Mouse (Mus musculus) gastrocnemius, postnatal 36 days (tissue): ENCODE measurements at regions not wholly inside any gene's neighbourhood (a gene's known extent, or its start where the extent isn't known, plus 50 kb on each side); places are given as distances from the start of the nearest gene placed in this dataset.

Experiments
- DNase-seq, 2 experiments: peaks; one replicate each; pipeline ENCODE4 v3.0.0; 2022
- intact Hi-C: fragments of 180-260 bp; cut with DNase I; formaldehyde crosslinking; loops from one replicate; pipeline ENCODE4 v1.15.1; 2025

GRCm38 (mm10) chr7:88959332-88960124 is 444.5 kb downstream of the Tmem135 start:
- intact Hi-C loops: no loop called here
- DNase-seq: no peak

- intact Hi-C loops: no loop called here
- no peak for DNase-seq
Measured at GRCm38 (mm10) chr7:88954978-88955377, 449.0 kb downstream of the Tmem135 start.

GRCm38 (mm10) chr7:88945338-88945737 is 458.7 kb downstream of the Tmem135 start:
- intact Hi-C loops: no loop called here

GRCm38 (mm10) chr7:88944936-88945335 is 459.1 kb downstream of the Tmem135 start:
- intact Hi-C loops: no loop called here
- no peak for DNase-seq

More at GRCm38 (mm10) chr7:88945338-88945737, 458.7 kb downstream of the Tmem135 start:
- DNase-seq: no peak

- intact Hi-C loops: no loop called here
- DNase-seq: no peak
Measured at GRCm38 (mm10) chr7:88941246-88941910, 462.6 kb downstream of the Tmem135 start.

- no peak for DNase-seq
- intact Hi-C loops: no loop called here
Measured at GRCm38 (mm10) chr7:88940196-88940595, 463.8 kb downstream of the Tmem135 start.

GRCm38 (mm10) chr7:88928245-88928795 is 475.7 kb downstream of the Tmem135 start:
- DNase-seq: no peak
- intact Hi-C loops: no loop called here
